Mouse (Mus musculus) right cerebral cortex, adult 2 months (tissue): ENCODE results near the gene Cpa5.

ENCODE experiments used
- DNase-seq, 2 experiments: peaks; one replicate each; pipeline ENCODE4 v3.0.0; 2021 to 2022; ENCODE audit warnings: low spot score in 2 of 2

Cpa5 gene

DNA sequence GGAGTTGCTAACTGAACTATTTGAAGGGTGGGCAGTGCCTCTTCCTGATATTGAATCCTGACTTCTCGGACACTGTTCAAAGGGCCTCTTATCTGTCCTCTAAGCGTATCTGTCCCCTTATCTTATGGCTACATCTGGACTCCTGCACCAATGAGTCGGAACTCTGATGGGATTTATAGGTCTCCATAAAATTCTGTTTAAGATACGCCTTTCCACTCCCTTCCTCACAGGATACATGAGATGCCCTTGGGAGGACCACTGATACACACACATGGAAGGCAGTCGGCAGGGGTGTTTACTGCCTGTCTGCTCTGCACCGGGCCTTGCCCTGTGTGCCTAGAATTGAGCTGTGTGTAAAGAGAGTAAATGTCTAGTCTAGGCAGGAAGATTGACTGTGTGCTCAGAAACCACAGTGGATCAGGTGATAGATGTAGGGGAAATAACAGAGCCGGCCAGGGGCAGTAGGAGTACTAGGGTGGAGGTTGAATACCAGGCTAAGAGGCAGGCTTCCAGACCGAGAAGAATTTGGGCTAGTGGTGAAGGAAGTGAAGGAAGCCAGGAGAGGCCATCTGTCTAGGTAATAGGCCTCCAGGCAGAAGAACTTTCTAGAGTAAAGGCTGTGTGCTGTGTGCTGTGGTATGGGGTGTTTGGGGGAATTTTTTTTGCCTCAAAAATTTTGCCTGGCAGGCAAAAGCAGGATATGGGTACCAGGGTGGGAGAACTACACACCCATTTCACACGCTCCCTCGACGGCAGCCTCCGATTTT, 33.1 kb downstream of the Cpa5 start:
- no peak for DNase-seq

DNA sequence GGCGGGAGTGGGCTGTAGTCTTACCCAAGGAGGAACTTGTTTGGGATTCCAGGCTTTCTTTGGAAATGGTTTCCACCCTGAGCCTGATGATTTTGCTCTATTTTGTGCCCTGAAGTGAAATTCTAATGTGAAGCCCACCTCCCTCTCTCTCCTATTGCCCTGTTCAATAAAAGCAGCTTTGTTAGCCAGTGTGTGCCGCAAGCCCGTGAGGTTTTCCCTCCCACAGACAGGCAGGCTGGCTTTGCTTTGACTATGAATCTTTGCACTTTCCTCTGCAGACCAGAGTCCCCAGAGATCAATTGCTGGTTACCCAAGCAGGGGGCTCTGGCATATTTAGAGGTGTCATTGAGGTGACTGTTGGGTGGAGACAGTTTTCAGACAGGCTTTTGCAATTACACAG, 33.7 kb downstream of the Cpa5 start:
- no peak for DNase-seq

DNA sequence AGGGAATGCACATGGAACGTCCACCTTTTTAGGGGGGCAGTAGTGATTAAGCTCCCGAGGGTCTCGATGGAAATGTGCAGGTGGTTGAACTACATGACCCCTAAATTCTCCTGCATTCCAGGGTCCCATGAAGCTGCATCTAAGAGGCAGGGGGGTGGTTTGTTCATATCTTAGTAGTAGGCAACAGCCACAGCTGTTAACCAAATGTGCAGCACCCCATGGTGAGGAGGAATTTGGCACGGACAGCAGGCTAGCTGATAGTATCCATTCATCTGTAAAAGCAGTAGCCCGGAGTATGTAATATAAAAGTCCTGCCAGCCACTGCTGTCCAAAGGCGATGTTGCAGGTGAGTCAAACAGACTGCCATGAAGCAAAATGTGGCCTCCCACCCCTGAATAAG, 34.6 kb downstream of the Cpa5 start:
- no peak for DNase-seq

DNA sequence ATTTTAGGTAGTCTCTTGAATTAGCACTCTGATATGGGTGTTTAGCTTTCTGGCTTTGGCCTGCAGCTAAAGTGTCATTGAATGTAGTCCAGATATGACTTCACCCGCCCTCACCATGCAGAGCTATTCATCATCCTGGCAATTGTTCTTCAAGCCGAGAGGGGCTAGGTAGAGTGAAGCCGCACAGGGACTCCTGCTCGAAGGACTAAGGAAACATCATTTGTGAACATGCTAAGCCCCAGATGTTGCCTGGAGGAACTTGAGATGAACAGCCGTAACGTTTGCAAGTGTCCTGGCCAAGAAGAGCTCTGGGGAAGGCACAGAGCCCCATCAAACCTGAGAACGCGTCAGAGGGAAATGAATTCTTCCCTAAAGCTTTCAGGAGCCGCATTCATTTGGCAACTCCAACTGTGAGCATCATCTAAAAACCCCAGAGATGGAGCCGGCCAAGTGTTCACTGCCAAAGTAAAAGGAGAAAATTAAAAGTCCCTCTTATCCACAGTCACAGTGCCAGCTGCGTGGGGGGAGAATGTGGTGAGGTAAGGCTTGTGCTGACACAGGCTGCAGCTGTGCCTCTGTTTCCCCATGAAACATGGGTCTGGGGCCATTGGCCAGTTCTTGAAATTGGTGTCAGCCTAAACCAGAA, 39.0 kb downstream of the Cpa5 start:
- peak; percentile 37 to 41 for DNase-seq

DNA sequence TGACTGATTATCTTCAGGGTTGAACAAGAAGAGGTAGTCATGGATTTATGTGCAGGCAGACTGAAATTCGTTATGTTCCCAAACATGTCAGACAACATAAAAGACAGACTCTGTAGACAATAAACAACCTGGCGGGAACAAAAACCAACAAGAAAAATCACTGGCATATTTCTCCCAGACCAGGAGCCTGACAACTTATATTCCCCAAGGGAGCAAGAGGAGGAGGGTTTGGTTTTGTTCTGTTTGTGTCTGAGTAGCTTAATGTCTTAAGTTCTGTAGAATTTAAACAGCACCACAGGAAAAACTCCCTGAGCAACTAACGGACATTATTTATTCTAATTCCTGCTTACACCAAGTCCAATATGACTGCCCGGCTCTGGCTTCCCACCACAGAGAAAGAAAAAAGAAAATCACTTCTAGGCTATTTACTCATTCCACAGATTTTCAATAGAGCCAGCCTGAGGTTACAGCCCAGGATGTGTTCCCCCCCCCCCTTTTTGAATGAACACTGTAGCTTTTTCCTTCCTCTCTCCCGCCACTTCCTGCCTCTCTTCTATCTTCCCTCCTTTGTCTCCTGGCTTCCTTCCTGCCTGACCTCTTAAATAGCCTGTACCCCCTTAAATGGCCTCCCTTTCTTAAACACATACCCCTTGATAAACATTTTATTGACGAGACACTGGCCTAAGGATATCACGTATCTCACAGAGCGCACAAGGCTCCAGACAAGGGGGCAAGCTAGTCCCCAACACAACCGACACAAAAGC, 41.8 kb downstream of the Cpa5 start:
- DNase-seq: no peak

DNA sequence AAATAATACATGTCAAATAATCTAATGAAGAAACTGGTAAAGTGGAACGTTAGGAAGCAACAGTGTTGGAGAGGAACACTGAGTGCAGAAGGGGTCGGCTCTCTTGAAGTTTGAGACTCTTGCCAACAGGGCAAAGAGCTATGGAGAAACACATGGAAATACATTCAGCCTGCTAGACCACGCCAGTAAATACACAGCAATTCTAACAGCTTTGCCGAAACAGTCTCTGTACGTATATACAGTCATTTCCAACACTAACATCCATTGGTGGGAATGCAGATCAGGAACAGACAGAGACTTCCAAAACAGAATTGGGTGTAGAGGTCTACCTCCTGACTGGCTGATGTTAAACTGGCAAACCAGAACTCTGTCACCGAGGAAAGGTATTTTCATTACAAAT, 42.7 kb downstream of the Cpa5 start:
- DNase-seq: no peak

DNA sequence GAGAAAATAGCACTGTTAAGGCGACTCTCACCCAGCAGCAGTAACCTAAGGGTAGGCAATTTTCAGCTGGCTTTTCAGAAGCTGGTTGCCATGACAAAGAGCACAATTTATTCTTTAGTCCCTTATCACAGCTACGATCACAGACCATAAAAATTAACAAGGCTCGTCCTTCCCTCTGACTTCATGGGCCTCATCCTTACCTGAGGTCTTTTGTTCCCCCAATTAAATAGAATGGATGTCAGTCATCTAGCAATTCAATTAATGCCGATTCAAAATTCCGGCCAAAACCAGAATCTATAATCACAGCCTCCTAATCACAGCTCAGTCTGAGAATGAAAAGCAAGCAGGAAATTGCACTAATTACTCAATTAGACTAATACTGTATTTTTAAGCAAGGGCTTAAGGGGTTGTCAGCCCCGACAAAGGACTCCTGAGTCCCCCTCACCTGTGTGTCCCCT, 43.6 kb downstream of the Cpa5 start:
- no peak for DNase-seq

DNA sequence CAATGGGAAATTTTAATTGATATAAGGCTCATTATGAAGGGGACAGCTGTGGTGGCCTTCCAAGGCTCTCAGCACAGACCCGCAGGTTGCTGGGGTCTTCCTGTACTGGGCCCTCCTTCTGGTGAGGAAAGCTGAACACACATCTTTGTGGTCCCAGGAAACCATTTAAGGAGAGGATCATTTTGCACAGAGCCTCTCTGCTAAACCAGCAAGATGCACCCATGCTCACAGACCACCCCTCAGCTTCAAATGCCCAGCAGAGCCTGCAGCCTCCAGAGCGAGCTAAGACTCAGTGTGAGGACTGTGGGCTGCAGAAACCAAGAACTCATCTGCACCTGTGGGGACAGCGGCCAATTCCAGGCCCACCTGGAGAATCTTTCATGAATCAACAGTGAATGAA, 44.1 kb downstream of the Cpa5 start:
- DNase-seq: no peak

DNA sequence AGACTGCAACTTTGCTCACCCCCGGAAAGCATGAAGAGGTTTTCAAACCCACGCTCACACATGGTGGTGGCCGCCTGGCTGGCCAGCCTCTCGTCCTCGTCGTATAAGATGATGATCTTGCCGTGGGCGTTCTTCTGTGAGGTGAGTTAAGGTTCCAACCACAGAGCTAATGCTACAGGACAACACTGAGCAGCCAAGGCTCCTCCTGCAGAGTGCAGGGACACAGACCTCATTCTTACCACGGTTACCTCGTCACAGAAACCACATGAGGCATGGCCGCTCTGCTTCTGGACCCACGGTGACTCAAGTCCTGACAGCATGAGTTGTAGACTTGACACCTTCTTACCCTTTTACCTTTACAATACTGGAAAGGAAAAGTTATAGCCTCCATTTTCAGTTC, 46.5 kb downstream of the Cpa5 start:
- DNase-seq: no peak

DNA sequence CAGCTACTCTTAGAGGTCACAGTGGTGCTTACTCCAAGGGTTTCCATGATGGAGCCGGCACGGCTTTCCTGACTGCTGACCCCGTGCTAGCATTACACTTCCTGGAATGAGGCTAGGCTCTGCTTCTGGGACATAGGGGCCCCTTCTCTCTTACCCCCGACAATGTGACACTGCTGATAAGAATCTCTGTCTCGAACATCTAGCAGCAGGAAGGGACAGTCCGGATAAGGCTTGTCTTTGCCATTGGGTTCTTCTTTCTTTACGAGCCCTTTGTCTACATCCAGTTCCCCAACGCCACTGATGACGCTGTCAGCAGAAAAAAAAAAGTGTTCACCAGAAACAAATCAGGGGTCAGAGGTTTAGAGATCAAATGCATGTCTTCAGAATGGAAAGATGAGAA, 47.8 kb downstream of the Cpa5 start:
- no peak for DNase-seq

DNA sequence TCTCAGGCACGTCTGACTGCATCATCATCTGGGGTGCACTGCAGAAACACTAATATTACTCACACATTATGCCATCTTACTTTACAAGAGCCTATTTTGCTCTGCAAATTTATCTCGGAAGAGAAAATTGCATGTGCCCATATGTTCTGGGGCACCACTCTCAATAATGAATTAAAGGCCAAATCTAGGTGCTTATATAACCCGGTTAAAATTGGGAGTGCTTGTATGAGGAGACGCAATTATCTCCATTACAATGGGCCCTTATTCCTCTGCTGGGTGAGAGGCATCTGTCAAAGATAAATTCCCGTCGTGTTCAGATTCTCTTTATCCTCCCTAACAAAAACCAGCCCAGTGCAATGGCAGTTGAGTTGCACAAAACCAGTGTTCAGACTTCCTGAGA, 54.0 kb downstream of the Cpa5 start:
- DNase-seq: no peak

DNA sequence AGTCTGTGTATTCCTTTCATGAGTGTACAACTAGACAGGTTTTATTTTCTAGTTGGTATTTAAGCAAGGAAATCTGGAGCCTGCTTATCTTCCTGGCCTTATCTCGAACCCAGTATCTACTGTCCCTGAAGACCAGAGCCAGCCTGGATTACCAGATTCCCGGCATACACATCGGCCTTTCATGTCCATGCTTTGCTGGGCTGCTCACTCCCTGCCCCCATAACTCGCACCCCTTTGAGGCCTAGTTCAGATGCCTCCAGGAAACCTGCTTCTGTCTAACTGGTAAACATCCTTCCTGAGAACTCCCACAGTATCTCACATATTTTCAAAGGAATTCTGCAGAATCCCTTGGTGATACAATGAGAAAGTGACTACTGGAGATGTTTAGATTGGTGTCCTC, 54.5 kb downstream of the Cpa5 start:
- no peak for DNase-seq

DNA sequence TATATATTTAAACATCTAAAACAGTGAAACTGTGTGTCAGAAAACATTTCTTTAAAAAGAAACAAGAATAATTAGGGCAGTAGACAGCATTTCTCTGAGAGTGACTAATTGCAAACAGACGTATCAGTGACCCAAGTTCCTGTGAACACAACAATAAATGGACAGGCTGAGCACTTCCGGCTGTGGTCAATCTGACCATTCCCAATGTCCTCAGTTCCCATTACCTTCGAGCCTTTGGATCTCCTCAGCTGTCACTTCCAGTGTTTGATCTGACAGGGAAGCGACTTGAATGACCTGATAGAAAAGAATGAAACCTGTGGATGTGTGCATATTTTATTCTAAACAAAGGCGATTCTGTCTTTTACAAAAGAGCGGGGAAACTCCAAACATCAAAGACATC, 55.2 kb downstream of the Cpa5 start:
- DNase-seq: no peak

DNA sequence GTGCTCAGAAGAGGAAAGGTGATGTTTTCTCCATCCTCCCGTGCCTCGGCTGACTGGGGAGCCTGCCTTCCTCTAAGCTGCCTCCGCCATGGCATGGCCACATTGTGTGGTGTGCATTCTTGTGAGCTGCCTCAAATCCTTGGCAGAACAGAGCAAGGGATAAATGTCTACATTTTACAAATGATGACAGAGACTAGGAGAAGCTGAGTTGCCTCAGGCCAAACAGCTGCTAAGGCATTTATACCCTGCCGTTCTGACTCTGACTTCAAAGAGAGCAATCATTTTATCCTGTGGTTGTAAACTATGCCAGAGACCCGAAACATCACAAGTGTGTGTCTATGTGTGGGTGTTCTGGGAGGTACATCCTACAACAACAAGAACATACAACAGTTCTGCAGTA, 56.8 kb downstream of the Cpa5 start:
- no peak for DNase-seq

DNA sequence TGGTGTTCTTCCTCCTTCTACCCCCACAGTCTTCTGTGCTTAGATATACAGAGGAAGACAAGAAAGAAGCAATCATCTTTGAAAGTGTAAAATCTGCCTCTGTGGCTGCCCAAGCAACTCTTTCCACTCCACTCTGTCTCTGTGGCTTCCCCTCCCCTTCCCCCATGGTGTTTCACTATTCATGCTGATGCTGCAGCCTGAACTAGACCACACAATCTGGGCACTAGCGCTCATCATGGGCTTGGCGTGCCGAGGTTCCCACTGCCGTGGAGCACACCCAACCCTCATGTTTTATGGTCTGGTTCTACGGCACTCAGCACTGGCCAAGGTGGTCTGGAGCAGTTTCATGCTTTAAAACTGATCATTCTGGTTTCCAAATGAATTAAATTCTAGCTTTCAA, 60.9 kb downstream of the Cpa5 start:
- DNase-seq: no peak

DNA sequence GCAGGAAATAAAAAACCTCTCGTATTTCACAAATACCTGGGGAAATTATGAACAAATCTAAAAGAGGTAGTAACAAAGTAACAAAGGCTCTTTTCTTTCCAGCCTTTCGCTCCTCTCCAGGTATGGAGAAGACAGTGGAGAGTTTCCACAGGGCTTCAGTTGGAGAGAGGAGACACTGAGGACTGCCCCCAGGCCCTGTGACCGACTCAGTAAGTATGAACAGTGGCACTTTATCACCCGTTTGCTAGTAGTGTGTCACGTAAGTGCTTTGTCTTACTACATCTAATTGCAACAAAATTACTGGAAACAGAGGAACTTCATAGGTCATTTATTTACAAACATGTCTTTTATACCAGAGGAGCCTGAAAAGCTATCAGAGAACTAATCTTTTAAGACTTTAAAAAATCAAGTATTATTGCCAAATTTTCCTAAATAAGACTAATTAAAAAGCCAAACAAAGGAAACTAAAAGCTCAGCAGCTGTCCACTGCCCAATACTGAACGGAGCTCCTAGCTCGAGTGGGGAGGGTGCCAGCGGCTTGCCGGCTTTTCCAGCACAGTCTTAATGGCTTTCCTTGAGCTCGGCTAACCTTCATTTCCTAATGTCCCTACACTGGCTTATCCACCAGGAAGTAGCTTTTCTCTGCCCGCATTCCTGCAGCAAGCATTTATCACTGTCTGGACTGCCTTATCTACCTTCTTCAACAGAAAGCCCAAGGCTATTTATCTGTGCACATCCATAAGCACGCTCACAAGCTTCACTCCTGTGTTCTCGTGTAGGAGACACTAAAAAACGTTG, 63.2 kb downstream of the Cpa5 start:
- no peak for DNase-seq

DNA sequence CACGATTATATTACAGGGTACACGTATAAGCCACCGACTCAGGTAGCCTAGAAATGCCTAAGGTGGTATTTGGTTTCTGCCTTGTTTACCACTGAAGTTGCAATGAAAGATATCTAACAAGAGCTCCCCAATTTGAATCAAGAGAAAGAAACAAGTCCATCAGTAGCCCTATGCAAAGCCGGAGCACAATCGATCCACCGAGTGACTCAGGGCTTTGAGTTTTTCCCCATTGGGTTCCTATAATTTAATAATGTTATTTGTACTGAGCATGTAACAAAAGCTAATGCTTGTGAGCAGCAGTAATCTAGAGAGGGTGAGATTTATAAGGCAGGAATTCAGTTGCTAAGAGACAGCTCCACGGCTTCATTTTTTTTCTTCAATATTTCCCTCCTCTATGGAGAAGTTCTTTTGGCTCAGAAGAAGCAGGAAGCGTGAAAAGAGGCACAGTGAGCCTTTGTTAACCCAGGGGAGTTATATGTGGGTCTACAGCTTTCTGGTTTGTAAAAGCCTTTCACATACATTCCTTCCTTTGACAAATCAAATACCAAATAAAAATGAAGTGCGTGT, 64.0 kb downstream of the Cpa5 start:
- no peak for DNase-seq

DNA sequence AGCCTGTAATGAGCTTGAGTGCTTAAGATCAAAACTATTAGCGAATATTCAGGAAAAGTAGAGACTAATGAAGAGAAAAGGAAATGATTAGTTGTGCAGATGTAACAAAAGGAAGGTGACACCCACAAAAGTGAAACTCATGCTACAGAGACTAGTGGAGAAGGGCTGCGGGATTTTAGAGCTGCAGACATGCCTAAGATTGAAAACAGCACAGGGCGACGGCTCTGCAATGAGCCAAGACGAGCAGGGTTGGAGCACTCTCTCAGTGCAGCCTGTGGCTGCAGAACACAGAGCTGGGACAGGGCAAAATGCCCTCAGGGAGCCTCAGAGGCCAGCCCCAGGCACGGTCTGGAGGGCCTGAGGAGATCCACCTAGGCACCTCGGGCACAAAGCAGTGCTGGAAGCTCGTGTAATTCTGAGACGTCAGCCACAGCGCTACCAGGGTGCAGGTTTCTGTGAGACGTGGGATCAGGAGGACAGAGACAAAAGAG, 64.5 kb downstream of the Cpa5 start:
- peak; percentile 38 to 43 for DNase-seq

DNA sequence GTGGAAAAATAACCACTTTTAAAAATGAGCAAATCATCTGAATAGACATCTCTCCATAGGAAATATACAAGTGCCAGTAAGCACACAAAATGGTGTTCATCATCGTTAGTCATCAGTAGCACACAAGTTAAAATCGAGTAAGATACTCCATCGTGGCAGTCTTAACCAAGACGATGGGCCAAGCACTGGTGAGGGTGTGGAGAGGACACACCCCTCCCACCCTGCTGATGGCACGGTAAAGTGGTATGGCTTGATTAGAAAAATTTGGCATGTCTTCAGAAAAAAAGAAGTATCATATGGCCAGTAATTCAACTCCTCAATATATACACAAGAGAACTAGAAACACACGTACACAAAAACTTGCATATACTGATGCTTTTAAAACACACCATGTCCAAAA, 65.7 kb downstream of the Cpa5 start:
- no peak for DNase-seq

DNA sequence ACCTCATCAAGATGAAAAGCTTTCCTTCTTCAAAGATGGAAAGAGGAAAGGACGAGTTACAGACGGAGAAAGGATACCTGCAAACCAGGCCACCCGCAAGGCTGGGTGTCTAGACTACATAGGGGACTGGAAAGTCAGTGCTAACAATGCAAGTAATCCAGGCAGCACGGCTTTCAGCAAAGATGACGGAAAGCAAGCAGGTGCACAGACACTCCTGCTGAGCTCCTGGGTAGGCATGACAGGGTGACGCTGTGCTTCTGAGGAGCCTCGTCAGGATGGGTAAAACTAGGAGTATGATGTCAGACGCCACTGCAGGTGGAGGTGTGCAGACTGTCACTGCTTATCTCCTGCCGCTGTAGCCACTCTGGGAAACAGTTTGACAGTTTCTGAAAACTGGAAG, 66.8 kb downstream of the Cpa5 start:
- no peak for DNase-seq

DNA sequence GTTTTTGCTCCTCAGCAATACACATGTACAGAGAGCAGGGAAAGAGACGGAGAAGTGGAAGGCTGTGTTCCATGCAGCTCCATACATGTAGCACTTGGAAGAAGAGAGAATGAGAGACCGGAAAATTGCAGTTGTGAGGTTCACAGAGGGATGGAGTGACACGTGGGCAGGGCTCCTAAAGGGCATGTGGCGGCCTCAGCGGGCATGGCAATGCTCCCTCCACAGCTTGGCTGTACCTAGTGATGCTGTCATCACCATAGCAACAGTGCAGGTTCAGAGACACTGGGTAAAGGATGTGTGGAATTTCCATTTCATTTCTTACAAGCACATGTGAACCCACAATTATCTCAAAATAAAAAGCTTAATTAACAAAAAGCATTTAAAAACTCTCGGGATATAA, 67.7 kb downstream of the Cpa5 start:
- DNase-seq: no peak

DNA sequence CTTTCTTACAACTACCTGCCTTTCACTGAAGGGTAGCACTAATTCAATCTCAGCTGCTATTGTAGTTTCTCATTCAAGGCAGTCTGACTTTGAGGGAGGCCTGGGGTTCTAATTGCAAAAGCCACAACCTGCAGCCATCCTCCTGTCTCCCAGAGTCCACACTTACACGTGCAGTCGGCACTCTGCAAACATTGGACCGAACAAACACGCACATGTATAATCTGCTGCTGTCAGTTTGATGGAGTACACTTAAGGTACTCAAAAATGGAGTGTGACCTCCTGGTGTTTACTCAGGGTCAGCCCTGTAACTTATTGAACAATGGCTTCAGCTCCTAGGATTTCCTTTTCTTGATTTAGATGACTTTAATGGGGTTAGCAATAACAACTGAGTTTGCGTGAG, 68.8 kb downstream of the Cpa5 start:
- DNase-seq: no peak
